Mouse (Mus musculus) CH12.LX (cell line): ENCODE data around the gene Phyh.

Experiments
- CTCF ChIP-seq, 2 experiments: IDR thresholded peaks in 1 of 2; conservative IDR thresholded peaks in 1 of 2; 2 replicates each; pipeline ENCODE4 v1.5.1; 2011 to 2012; ENCODE audit warnings: low read depth in 2 of 2, low read length in 2 of 2, improper control_type of control experiment in 1 of 2, inconsistent platforms in 1 of 2, mild to moderate bottlenecking in 1 of 2, moderate library complexity in 1 of 2
- HCFC1 ChIP-seq: IDR thresholded peaks from 2 replicates; pipeline ENCODE4 v1.6.1; 2012; ENCODE audit warnings: low read depth, mild to moderate bottlenecking, inconsistent platforms, low read length, improper control_type of control experiment
- UBTF ChIP-seq: IDR thresholded peaks from 2 replicates; pipeline ENCODE4 v1.6.1; 2012; ENCODE audit warnings: low read depth, mild to moderate bottlenecking, inconsistent platforms, low read length, improper control_type of control experiment, moderate library complexity
- USF2 ChIP-seq: conservative IDR thresholded peaks from 2 replicates; pipeline ENCODE4 v1.6.1; 2011; ENCODE audit warnings: low read depth, low read length, improper control_type of control experiment

GRCm38 (mm10) chr2:4987388-4988180 is 68.8 kb downstream of the Phyh start:
- TF ChIP-seq UBTF (no peak), HCFC1 (no peak), CTCF (conservative IDR thresholded peaks at IDR 0.05 in 1 of 2, IDR thresholded peaks at IDR 0.05 in 1 of 2; ENCODE audit: low read depth in 2 of 2, low read length in 2 of 2) (no peak), USF2 (no peak)
